Mouse (Mus musculus) lung, embryonic 16.5 days (tissue): ENCODE results near the gene Acly. TPM values are rescaled to one million over a fixed set of nuclear protein-coding genes. Genes with fewer than 3 reads are reported as not detected.

Source experiments
- ATAC-seq: fragments of 200-750 bp; cut with Nextera tagmentation; 2 replicates; pipeline ENCODE4 v1.8.0; 2017; ENCODE audit warnings: low read depth, mild to moderate bottlenecking, moderate library complexity
- H3K27ac ChIP-seq: fragments of 300-500 bp; sonication (generic); 2 replicates; pipeline ENCODE4 v1.5.1; 2014; ENCODE audit warnings: mild to moderate bottlenecking, control low read depth, low read length
- H3K27me3 ChIP-seq: fragments of 300-500 bp; sonication (generic); 2 replicates; pipeline ENCODE4 v1.6.1; 2014; ENCODE audit warnings: low read depth, low read length, mixed read lengths; ENCODE audit not compliant: control insufficient read depth, insufficient read depth
- H3K36me3 ChIP-seq: fragments of 300-500 bp; sonication (generic); 2 replicates; pipeline ENCODE4 v1.6.1; 2014; ENCODE audit warnings: low read length; ENCODE audit not compliant: control insufficient read depth, insufficient read depth
- H3K4me1 ChIP-seq: fragments of 300-500 bp; sonication (generic); replicated peaks from 2 replicates; pipeline ENCODE4 v1.6.1; 2014; ENCODE audit warnings: low read length, mixed read lengths; ENCODE audit not compliant: control insufficient read depth, insufficient read depth
- H3K4me2 ChIP-seq: fragments of 300-500 bp; sonication (generic); 2 replicates; pipeline ENCODE4 v1.6.1; 2014; ENCODE audit warnings: low read depth, low read length, control low read depth
- H3K4me3 ChIP-seq: fragments of 300-500 bp; sonication (generic); 2 replicates; pipeline ENCODE4 v1.5.1; 2014; ENCODE audit warnings: mild to moderate bottlenecking, low read length, control low read depth
- H3K9ac ChIP-seq: fragments of 300-500 bp; sonication (generic); 2 replicates; pipeline ENCODE4 v1.6.1; 2014; ENCODE audit warnings: low read length, control low read depth
- H3K9me3 ChIP-seq: fragments of 300-500 bp; sonication (generic); 2 replicates; pipeline ENCODE4 v1.6.1; 2016; ENCODE audit warnings: low read length; ENCODE audit not compliant: control insufficient read depth
- WGBS: fragments of 180-500 bp; shearing (Covaris S2); extraction: QIAGEN DNeasy Blood & Tissue Kit; methylation state at CpG from one replicate; pipeline ENCODE4 v1.1.7; 2014; 5-methylcytosine and 5-hydroxymethylcytosine counted together
- polyA plus RNA-seq: library from polyadenylated mRNA; unstranded; fragments of >200 nt; fragmentation: Nextera tagmentation; extraction: Ambion mirVana; gene quantifications from 2 replicates; pipeline ENCODE4 v1.2.1, GENCODE M21; 2015

Gene Acly
- polyA plus RNA-seq, 1 experiment from 2014 or later = 155 TPM

DNA sequence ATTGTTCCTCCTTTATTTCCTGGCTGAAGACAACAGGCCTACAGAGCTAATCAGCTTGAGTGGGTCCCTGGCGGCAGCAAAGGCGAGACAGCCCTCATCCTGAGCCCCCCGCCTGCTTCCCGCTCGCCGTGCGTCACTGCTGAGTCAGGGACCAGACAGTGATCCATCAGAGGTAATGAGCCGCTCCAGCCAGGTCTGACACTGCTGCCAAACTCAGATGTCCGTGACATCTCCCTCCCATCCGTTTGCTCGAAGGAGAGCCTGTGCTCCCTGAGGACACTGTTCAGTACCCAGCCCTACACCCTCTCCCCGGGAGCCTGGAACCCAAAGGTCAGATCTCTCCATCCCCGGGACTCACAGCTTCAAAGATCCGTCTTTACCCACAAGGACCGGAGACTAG, 7.0 kb downstream of the Acly start:
- Histone ChIP-seq H3K4me3 (no peak overlapping the region), H3K9me3 (no peaks in the 10 kb centered on the region), H3K9ac (no peak overlapping the region), H3K4me1 (peaks cover 15% of the 10 kb centered on the region), H3K27ac (no peak overlapping the region), H3K4me2 (no peak overlapping the region), H3K36me3 (peaks cover 41% of the 10 kb centered on the region), H3K27me3 (no peaks in the 10 kb centered on the region)
- WGBS = 73% methylated on average over 15 of the region's 15 CpGs
- no peak for ATAC-seq

DNA sequence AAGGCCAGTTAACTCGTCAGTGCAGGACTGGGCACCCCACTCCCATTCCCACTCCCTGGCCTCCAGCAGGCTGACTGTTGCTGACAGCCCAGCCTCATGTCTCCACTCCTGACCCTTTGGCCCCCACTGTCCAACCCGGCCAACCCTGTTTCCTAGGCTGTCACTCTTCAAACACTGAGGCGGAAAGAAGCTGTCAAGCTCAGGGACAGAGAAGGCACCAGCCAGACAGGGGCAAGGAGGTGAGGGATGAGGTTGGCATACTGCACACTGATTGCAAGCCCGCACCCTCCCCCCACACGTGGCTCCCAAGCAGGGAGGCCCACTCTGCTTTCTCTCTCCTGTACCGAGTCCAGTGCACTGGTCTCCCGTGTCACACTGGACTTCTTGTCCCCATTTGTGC, 8.6 kb downstream of the Acly start:
- no peak for ATAC-seq
- H3K4me3 ChIP-seq = no peak overlapping the region
- WGBS = 62% methylated on average over 7 of the region's 7 CpGs
- peaks cover 3% of the 10 kb centered on the region; the same call in 1 of the 2 replicates for H3K4me1 ChIP-seq
- H3K9me3 ChIP-seq = no peaks in the 10 kb centered on the region
- H3K27me3 ChIP-seq = no peaks in the 10 kb centered on the region
- no peak overlapping the region for H3K4me2 ChIP-seq
- H3K36me3 ChIP-seq = peaks cover 55% of the 10 kb centered on the region
- no peak overlapping the region for H3K27ac ChIP-seq
- no peak overlapping the region for H3K9ac ChIP-seq

DNA sequence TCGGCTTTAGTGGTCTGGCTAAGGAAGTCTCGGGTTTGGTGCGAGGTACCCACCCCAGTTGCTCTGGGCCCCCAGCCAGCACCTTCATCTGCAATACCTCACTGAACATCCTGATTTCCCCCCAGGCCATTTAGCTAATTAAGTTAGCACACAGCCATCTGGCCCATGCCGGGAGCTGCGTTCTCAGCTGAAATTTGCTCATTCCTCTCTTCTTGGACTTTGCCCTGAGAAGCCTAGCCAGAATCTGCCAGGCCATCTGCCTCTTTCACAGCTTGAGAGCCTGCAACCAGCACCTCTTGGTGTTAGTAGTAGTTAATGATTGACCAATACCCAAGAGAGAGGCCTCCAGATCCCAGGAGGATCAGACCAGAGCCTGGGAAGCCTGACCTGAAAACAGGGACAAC, 9.6 kb downstream of the Acly start:
- Histone ChIP-seq H3K9me3 (no peaks in the 10 kb centered on the region), H3K27me3 (no peaks in the 10 kb centered on the region), H3K4me2 (no peak overlapping the region), H3K36me3 (peaks cover 62% of the 10 kb centered on the region), H3K4me3 (no peak overlapping the region), H3K27ac (no peak overlapping the region), H3K9ac (no peak overlapping the region), H3K4me1 (no peaks in the 10 kb centered on the region)
- WGBS = 58% methylated on average over 5 of the region's 5 CpGs
- ATAC-seq = no peak

DNA sequence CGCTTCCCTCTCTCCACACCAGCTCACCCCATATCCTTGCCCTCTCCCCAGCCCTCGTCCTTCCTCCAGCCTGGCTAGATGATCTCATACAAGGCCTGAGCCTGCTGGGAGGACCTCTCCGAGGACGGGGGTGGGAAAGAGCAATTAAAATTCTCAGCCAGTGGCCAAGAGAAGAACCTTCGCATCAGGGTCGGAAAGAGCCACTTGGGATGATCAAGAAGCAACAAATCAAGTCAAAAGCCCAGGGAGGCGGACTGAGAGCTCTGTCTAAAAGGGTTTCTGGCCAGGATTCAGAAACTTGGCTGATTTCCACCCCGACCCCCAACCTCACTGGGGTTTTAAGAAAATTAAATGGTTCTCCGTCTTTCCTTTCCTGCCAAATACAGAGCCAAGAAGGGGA, 11.5 kb downstream of the Acly start:
- Histone ChIP-seq H3K4me3 (no peak overlapping the region), H3K27ac (no peak overlapping the region), H3K4me1 (no peaks in the 10 kb centered on the region), H3K9ac (no peak overlapping the region), H3K27me3 (no peaks in the 10 kb centered on the region), H3K4me2 (no peak overlapping the region), H3K36me3 (peaks cover 64% of the 10 kb centered on the region), H3K9me3 (no peaks in the 10 kb centered on the region)
- WGBS = 64% methylated on average over 9 of the region's 9 CpGs
- no peak for ATAC-seq

DNA sequence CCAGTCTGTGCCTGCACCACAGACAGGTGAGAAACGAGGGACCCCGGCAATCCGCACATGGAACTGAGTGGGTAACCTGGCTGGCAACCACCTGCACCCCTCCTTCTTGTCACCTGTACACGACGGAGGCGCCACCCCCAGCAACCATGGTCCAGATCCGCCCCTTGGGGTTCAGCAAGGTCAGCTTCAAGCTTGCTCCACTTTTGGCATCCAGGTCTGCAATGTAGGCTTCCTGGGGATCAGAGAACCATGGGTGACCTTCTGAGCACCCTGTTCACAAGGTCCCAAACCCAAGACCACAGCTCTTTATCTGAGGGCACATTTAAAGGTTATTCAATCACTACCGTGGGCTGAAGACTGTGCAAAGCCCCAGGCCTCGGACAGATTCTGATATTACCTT, 12.0 kb downstream of the Acly start:
- 88% methylated on average over 9 of the region's 9 CpGs for WGBS
- H3K9me3 ChIP-seq = no peaks in the 10 kb centered on the region
- ATAC-seq = no peak
- no peak overlapping the region for H3K9ac ChIP-seq
- H3K4me2 ChIP-seq = no peak overlapping the region
- H3K27ac ChIP-seq = no peak overlapping the region
- H3K36me3 ChIP-seq = peaks cover 68% of the 10 kb centered on the region
- no peak overlapping the region for H3K4me3 ChIP-seq
- H3K27me3 ChIP-seq = no peaks in the 10 kb centered on the region
- no peaks in the 10 kb centered on the region for H3K4me1 ChIP-seq

DNA sequence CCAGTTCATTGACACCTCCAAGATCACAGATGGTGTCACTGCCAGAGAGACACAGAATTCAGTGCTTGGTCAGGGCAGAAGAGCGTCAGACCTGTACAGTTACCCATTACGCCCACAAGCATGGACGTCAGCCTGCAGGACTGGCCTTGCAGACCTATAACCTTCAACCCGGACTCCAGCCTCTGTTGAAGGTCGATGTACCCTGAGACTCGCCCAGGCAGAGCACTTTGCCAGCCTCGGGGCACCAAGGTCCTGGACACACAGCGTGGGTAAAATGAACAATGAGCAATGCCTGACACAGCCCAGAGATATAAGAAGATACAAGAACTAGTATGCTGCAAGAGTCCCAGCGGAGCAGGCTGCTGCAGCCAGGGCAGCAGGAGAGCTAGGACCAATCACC, 12.7 kb downstream of the Acly start:
- H3K27me3 ChIP-seq = no peaks in the 10 kb centered on the region

DNA sequence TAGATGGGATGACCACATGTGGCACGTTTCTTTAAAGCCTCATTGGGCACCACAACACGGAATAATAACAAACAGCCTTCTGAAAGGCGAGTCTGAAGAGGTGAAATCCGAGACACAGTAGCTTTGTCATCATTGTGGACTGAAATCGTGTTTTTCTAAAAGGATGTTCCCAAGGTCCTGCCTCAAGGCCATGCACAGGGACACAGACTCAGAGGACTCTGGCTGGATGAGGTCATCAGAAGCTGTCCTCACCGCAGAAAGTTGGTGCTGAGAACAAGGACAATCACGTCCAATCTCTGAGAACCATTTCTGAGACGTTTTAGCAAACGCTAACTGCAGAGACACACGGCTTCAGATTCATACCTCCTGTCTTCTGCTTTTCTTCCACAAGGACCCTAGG, 14.1 kb downstream of the Acly start:
- no peak overlapping the region for H3K27ac ChIP-seq
- no peaks in the 10 kb centered on the region for H3K27me3 ChIP-seq
- no peaks in the 10 kb centered on the region for H3K9me3 ChIP-seq
- H3K4me3 ChIP-seq = no peak overlapping the region
- no peak for ATAC-seq
- H3K4me1 ChIP-seq = no peaks in the 10 kb centered on the region
- no peak overlapping the region for H3K9ac ChIP-seq
- no peak overlapping the region for H3K4me2 ChIP-seq
- 78% methylated on average over 10 of the region's 10 CpGs for WGBS
- peaks cover 62% of the 10 kb centered on the region for H3K36me3 ChIP-seq

More for the DNA sequence above, 12.7 kb downstream of the Acly start:
- Histone ChIP-seq H3K9me3 (no peaks in the 10 kb centered on the region), H3K4me3 (no peak overlapping the region), H3K4me1 (no peaks in the 10 kb centered on the region), H3K9ac (no peak overlapping the region), H3K27ac (no peak overlapping the region), H3K4me2 (no peak overlapping the region), H3K36me3 (peaks cover 63% of the 10 kb centered on the region)
- 93% methylated on average over 9 of the region's 9 CpGs for WGBS
- no peak for ATAC-seq

DNA sequence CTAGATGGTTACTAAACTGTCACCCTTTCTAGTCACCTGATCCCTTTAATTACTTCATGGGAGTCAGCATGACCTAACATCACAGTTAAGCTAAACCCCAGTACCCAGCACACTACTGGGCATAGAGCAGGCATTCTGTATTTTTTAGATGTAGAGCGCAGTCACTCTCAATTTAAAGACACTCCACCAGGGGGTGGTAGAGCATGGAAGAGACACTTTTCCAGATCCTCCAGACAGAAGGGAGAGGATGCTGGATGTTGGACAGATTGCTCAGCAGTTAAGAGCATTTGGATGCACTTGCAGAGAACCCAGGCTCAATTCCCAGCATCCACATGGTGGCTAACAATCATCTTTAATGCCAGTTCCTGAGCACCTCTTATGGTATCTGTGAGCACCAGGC, 15.4 kb downstream of the Acly start:
- Histone ChIP-seq H3K36me3 (peaks cover 65% of the 10 kb centered on the region), H3K4me2 (no peak overlapping the region), H3K9me3 (no peaks in the 10 kb centered on the region), H3K9ac (no peak overlapping the region), H3K4me1 (no peaks in the 10 kb centered on the region), H3K27me3 (no peaks in the 10 kb centered on the region), H3K4me3 (no peak overlapping the region), H3K27ac (no peak overlapping the region)
- ATAC-seq = no peak
- 91% methylated on average over 1 of the region's 1 CpGs for WGBS

DNA sequence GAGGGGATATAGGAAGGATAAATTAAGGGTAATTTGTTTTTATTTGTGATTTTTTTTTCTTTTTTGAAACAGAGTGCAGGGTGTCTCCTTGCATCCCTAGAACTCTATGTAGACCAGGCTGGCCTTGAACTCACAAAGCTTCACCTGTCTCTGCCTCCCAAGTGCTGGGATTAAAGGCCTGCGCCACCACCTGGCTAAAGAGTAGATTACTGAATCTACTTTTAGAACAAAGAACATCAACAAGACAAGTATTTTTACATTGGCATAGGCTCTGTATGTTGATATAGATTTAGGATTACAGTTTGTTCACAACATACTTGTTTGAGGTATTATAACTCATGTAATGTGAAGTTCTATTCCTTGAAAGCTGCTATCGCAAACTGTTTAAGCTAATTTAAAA, 17.2 kb downstream of the Acly start:
- no peaks in the 10 kb centered on the region for H3K9me3 ChIP-seq
- H3K4me3 ChIP-seq = no peak overlapping the region
- H3K4me2 ChIP-seq = no peak overlapping the region
- WGBS = 91% methylated on average over 2 of the region's 2 CpGs
- no peak for ATAC-seq
- peaks cover 64% of the 10 kb centered on the region for H3K36me3 ChIP-seq
- H3K9ac ChIP-seq = no peak overlapping the region
- no peaks in the 10 kb centered on the region for H3K4me1 ChIP-seq
- no peaks in the 10 kb centered on the region for H3K27me3 ChIP-seq
- no peak overlapping the region for H3K27ac ChIP-seq

DNA sequence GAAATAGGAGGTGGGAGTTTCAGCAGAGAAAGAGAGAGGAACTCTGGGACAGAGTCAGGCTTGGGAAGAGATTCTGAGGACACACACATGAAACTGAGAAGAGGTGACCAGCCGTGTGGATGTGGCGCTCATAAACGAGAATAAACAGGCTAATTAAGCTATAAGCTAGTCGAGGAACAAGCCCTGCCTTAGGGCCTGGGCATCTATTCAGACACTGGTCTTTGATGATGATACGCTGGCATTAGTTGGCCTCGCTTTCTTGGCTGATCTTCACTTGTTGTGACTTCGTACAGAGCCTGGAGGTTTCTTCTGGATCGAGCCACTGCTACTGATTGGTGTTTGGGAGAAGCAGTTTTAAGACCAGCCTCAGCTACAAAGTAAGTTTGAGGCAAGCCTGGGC, 21.8 kb downstream of the Acly start:
- Histone ChIP-seq H3K4me2 (no peak overlapping the region), H3K27ac (no peak overlapping the region), H3K4me3 (no peak overlapping the region), H3K4me1 (no peaks in the 10 kb centered on the region), H3K9me3 (no peaks in the 10 kb centered on the region), H3K9ac (no peak overlapping the region), H3K27me3 (no peaks in the 10 kb centered on the region), H3K36me3 (peaks cover 54% of the 10 kb centered on the region)
- no peak for ATAC-seq
- whole genome bisulfite sequencing = 93% methylated on average over 8 of the region's 8 CpGs
